Mouse (Mus musculus): ENCODE measurements at regions not wholly inside any gene's neighbourhood (a gene's known extent, or its start where the extent isn't known, plus 50 kb on each side); places are given as distances from the start of the nearest gene placed in this dataset.
"Not testable (repeated sequence)": the region's sequence is repeated elsewhere in the genome, so short reads cannot be mapped to it uniquely, and the experiment has no call there.

- ATAC-seq (ENCODE audit: insufficient number of reproducible peaks, low FRiP score, low TSS enrichment, low read depth) (no peak), DNase-seq (ENCODE audit: low spot score) (no peak)
- Histone ChIP-seq H3K27ac (replicated peaks; ENCODE audit: low read depth, low read length) (no peak overlapping the region), H3K4me2 (ENCODE audit: low read depth, severe bottlenecking) (no peak overlapping the region), H3K9me3 (ENCODE audit: control insufficient read depth, low read length) (no peaks in the 10 kb centered on the region), H3K36me3 (ENCODE audit: control insufficient read depth, insufficient read depth, low read length) (no peaks in the 10 kb centered on the region), H3K4me1 (ENCODE audit: control insufficient read depth, insufficient read depth, low read length) (no peaks in the 10 kb centered on the region), H3K9ac (ENCODE audit: low read length) (no peak overlapping the region), H3K4me3 (ENCODE audit: low read depth, low read length) (no peak overlapping the region), H3K27me3 (ENCODE audit: control insufficient read depth, insufficient read depth, low read length) (no peaks in the 10 kb centered on the region)
- 79% methylated on average over 8 of the region's 8 CpGs for WGBS
These were observed 56.1 kb downstream of the Bbs10 start for GRCm38 (mm10) chr10:111354607-111355006.

DNA sequence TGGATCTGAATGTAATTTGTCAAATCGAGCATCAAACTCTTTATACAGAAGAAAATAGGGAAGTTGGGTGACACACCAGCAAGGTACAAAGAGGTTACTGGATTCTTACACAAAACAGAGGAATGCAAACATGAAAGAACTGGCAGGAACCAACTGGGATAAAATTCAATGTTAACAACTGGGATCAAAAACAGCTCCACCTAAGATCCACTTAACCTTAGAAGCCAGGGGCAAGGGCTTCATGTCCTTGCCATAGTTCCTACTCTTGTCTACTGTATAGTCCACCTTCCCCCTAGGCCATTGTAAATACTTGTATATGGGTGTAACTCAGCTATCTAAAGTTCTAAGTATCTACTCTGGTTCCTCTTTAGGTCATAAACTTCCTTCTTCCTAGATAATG lies 59.9 kb downstream of the Bbs10 start:
- not testable (repeated sequence) for H3K9ac ChIP-seq (ENCODE audit: low read length); DNase-seq (ENCODE audit: low spot score); ATAC-seq (ENCODE audit: insufficient number of reproducible peaks, low FRiP score, low TSS enrichment, low read depth); H3K9me3 ChIP-seq (ENCODE audit: control insufficient read depth, low read length); H3K4me3 ChIP-seq (ENCODE audit: low read depth, low read length); H3K27ac ChIP-seq (replicated peaks; ENCODE audit: low read depth, low read length); H3K4me2 ChIP-seq (ENCODE audit: low read depth, severe bottlenecking); H3K36me3 ChIP-seq (ENCODE audit: control insufficient read depth, insufficient read depth, low read length); H3K27me3 ChIP-seq (ENCODE audit: control insufficient read depth, insufficient read depth, low read length); H3K4me1 ChIP-seq (ENCODE audit: control insufficient read depth, insufficient read depth, low read length)
- WGBS, result 70% methylated on average over 1 of the region's 1 CpGs

DNA sequence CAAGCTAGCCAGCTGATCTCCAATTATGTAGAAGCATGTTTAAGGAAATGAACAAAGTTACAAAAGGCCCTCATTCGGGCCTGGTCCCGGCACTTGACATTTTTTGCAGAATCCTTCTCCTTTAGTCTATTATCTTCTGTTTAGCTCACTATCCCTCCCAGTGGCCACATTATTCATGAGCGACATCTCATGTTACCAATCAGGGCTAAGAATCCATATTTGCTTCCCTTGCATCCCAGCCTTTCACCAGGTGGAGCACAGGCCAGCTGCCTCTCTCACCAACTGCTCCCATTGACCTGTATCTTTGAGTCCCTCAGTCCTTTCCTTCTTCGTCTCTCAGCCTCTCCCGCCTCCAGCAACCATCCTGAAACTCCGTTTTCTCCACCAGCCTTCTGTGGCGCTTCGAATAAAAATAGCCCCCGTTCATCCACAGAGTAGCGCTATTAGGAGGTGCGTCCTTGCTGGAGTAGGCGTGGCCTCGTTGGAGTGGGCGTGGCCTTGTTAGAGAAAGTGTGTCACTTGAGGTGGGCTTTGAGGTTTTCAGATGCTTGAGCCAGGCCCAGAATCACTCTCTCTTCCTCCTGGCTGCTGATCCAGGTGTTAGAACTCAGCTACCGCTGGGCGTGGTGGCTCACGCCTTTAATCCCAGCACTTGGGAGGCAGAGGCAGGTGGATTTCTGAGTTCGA lies 63.4 kb downstream of the Bbs10 start:
- Histone ChIP-seq H3K4me1 (ENCODE audit: control insufficient read depth, insufficient read depth, low read length) (no peaks in the 10 kb centered on the region), H3K4me2 (ENCODE audit: low read depth, severe bottlenecking) (no peak overlapping the region), H3K4me3 (ENCODE audit: low read depth, low read length) (no peak overlapping the region), H3K9me3 (ENCODE audit: control insufficient read depth, low read length) (no peaks in the 10 kb centered on the region; the same call in 1 of the 2 replicates), H3K27ac (replicated peaks; ENCODE audit: low read depth, low read length) (no peak overlapping the region), H3K36me3 (ENCODE audit: control insufficient read depth, insufficient read depth, low read length) (no peaks in the 10 kb centered on the region), H3K27me3 (ENCODE audit: control insufficient read depth, insufficient read depth, low read length) (no peaks in the 10 kb centered on the region), H3K9ac (ENCODE audit: low read length) (no peak overlapping the region)
- no peak for ATAC-seq (ENCODE audit: insufficient number of reproducible peaks, low FRiP score, low TSS enrichment, low read depth)
- no peak for DNase-seq (ENCODE audit: low spot score)
- 92% methylated on average over 17 of the region's 18 CpGs for WGBS

DNA sequence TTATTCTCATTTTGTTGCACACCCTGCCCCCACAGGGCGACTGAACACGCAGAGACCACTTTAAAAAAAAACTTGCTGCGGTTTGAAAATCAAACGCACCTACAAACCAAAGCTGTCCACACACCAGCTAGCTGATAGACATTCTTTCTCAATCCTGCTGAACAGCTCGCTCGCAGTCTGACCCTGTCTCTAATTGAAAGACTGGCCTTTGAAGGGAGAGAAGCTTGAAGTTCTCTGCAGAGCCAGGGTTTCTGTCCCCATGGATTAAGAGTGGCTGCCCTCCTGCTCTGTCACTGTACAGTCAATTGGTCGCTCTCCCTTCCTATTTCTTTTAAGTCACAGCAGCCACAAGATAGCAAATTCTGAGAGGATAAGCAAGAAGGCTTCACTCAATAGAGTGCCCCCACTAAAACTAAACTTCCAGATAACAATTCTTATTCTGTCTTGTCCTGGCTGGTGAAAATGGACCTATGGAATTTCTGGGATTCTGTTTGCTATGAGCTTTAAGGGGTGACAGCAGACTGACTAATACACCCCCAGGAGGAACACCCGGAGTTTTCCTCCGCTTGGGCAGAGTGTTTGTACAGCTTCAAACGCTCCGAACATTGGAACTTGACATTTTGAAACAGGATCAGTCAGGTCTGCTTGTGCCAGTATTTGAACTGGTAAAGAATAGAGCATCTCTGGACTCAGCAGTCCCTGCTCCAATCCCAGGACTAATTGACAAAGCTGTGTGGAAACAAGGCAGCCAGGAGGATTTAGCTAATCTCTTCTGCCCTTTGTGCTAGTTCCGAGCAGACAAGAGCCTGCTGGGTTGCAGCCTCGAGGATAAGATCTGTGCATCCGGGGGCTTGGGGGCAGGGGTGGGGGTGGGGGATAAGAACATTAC lies 65.5 kb downstream of the Bbs10 start:
- DNase-seq (ENCODE audit: low spot score), result no peak
- H3K9me3 ChIP-seq (ENCODE audit: control insufficient read depth, low read length), result no peaks in the 10 kb centered on the region; the same call in 1 of the 2 replicates
- no peaks in the 10 kb centered on the region for H3K36me3 ChIP-seq (ENCODE audit: control insufficient read depth, insufficient read depth, low read length)
- H3K4me3 ChIP-seq (ENCODE audit: low read depth, low read length), result no peak overlapping the region
- no peak overlapping the region for H3K4me2 ChIP-seq (ENCODE audit: low read depth, severe bottlenecking)
- H3K9ac ChIP-seq (ENCODE audit: low read length), result no peak overlapping the region
- no peaks in the 10 kb centered on the region for H3K27me3 ChIP-seq (ENCODE audit: control insufficient read depth, insufficient read depth, low read length)
- H3K27ac ChIP-seq (replicated peaks; ENCODE audit: low read depth, low read length), result no peak overlapping the region
- 44% methylated on average over 14 of the region's 14 CpGs for WGBS
- no peaks in the 10 kb centered on the region for H3K4me1 ChIP-seq (ENCODE audit: control insufficient read depth, insufficient read depth, low read length)
- ATAC-seq (ENCODE audit: insufficient number of reproducible peaks, low FRiP score, low TSS enrichment, low read depth), result no peak

GRCm38 (mm10) chr10:111365011-111365410 lies 66.5 kb downstream of the Bbs10 start:
- ATAC-seq (ENCODE audit: insufficient number of reproducible peaks, low FRiP score, low TSS enrichment, low read depth) (peak; percentile 47; the same call in 1 of the 2 replicates), DNase-seq (ENCODE audit: low spot score) (no peak)
- no peak overlapping the region for H3K4me2 ChIP-seq (ENCODE audit: low read depth, severe bottlenecking)
- H3K4me3 ChIP-seq (ENCODE audit: low read depth, low read length), result no peak overlapping the region
- H3K27ac ChIP-seq (replicated peaks; ENCODE audit: low read depth, low read length), result no peak overlapping the region
- no peak overlapping the region for H3K9ac ChIP-seq (ENCODE audit: low read length)
- H3K36me3 ChIP-seq (ENCODE audit: control insufficient read depth, insufficient read depth, low read length), result no peaks in the 10 kb centered on the region
- no peaks in the 10 kb centered on the region; the same call in 1 of the 2 replicates for H3K9me3 ChIP-seq (ENCODE audit: control insufficient read depth, low read length)
- 69% methylated on average over 5 of the region's 5 CpGs for WGBS
- H3K4me1 ChIP-seq (ENCODE audit: control insufficient read depth, insufficient read depth, low read length), result no peaks in the 10 kb centered on the region
- H3K27me3 ChIP-seq (ENCODE audit: control insufficient read depth, insufficient read depth, low read length), result no peaks in the 10 kb centered on the region

GRCm38 (mm10) chr10:111369046-111369445 lies 70.6 kb downstream of the Bbs10 start:
- not testable (repeated sequence) for ATAC-seq (ENCODE audit: insufficient number of reproducible peaks, low FRiP score, low TSS enrichment, low read depth); H3K4me1 ChIP-seq (ENCODE audit: control insufficient read depth, insufficient read depth, low read length); DNase-seq (ENCODE audit: low spot score); H3K4me2 ChIP-seq (ENCODE audit: low read depth, severe bottlenecking); H3K27me3 ChIP-seq (ENCODE audit: control insufficient read depth, insufficient read depth, low read length); H3K9ac ChIP-seq (ENCODE audit: low read length); H3K27ac ChIP-seq (replicated peaks; ENCODE audit: low read depth, low read length); H3K4me3 ChIP-seq (ENCODE audit: low read depth, low read length); H3K9me3 ChIP-seq (ENCODE audit: control insufficient read depth, low read length); H3K36me3 ChIP-seq (ENCODE audit: control insufficient read depth, insufficient read depth, low read length)
- WGBS, result 86% methylated on average over 3 of the region's 3 CpGs

- Histone ChIP-seq H3K4me2 (ENCODE audit: low read depth, severe bottlenecking) (no peak overlapping the region), H3K27ac (replicated peaks; ENCODE audit: low read depth, low read length) (no peak overlapping the region), H3K9ac (ENCODE audit: low read length) (no peak overlapping the region), H3K4me3 (ENCODE audit: low read depth, low read length) (no peak overlapping the region), H3K36me3 (ENCODE audit: control insufficient read depth, insufficient read depth, low read length) (no peaks in the 10 kb centered on the region), H3K9me3 (ENCODE audit: control insufficient read depth, low read length) (no peaks in the 10 kb centered on the region), H3K27me3 (ENCODE audit: control insufficient read depth, insufficient read depth, low read length) (no peaks in the 10 kb centered on the region), H3K4me1 (ENCODE audit: control insufficient read depth, insufficient read depth, low read length) (no peaks in the 10 kb centered on the region)
- WGBS, result 46% methylated on average over 11 of the region's 11 CpGs
- DNase-seq (ENCODE audit: low spot score) (no peak), ATAC-seq (ENCODE audit: insufficient number of reproducible peaks, low FRiP score, low TSS enrichment, low read depth) (no peak)
These were observed 79.7 kb downstream of the Bbs10 start for GRCm38 (mm10) chr10:111378047-111378618.

- H3K36me3 ChIP-seq (ENCODE audit: control insufficient read depth, insufficient read depth, low read length), result no peaks in the 10 kb centered on the region
- no peak overlapping the region for H3K9ac ChIP-seq (ENCODE audit: low read length)
- H3K27me3 ChIP-seq (ENCODE audit: control insufficient read depth, insufficient read depth, low read length), result no peaks in the 10 kb centered on the region
- ATAC-seq (ENCODE audit: insufficient number of reproducible peaks, low FRiP score, low TSS enrichment, low read depth) (no peak), DNase-seq (ENCODE audit: low spot score) (no peak)
- H3K4me2 ChIP-seq (ENCODE audit: low read depth, severe bottlenecking), result no peak overlapping the region
- H3K4me1 ChIP-seq (ENCODE audit: control insufficient read depth, insufficient read depth, low read length), result no peaks in the 10 kb centered on the region
- 82% methylated on average over 15 of the region's 15 CpGs for WGBS
- no peaks in the 10 kb centered on the region for H3K9me3 ChIP-seq (ENCODE audit: control insufficient read depth, low read length)
- H3K27ac ChIP-seq (replicated peaks; ENCODE audit: low read depth, low read length), result no peak overlapping the region
- H3K4me3 ChIP-seq (ENCODE audit: low read depth, low read length), result no peak overlapping the region
These were observed 83.2 kb downstream of the Bbs10 start for GRCm38 (mm10) chr10:111381689-111382088.

Measured in limb, embryonic 11.5 days (tissue).